Mouse (Mus musculus) CD4-positive, CD25-positive, alpha-beta regulatory T cell, adult 4 months (primary cell): ENCODE data around the gene Dhx30. TPM values are rescaled to one million over a fixed set of nuclear protein-coding genes. Genes with fewer than 3 reads are reported as not detected.
"Not testable (repeated sequence)": the region's sequence is repeated elsewhere in the genome, so short reads cannot be mapped to it uniquely, and the experiment has no call there.

Experiments used
- ATAC-seq: one replicate; pipeline ENCODE4 v1.8.0; 2017
- polyA plus RNA-seq, 2 experiments: library from polyadenylated mRNA; unstranded; fragments of 100-300 nt; shearing (Covaris generic); gene quantifications; one replicate each; pipeline ENCODE4 v1.2.1; 2017

The Dhx30 gene
- polyA plus RNA-seq: 100 to 1,000 TPM; 102 to 156 TPM

DNA sequence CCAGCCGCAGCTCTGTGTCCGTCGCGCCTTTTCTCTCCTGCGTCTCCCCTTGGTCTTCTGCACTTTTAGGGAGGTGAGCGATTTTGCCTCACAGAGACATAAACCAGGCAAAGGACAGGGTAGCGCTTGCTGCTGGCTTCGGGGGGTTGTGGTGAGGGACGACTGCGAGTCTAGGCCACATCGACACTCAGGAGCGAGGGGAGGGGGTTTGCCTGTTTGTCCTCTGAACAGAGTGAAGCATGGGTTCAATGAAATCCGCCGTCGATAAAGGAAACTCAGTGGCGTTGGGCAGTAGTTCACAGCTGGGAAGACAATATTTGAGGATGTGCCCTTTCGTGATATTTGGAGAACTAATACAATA is at the start of gene Dhx30:
Dhx30 (minus strand) TSS at position 52 of the 361 bp plus-strand sequence.
- peak; percentile 35 for ATAC-seq

DNA sequence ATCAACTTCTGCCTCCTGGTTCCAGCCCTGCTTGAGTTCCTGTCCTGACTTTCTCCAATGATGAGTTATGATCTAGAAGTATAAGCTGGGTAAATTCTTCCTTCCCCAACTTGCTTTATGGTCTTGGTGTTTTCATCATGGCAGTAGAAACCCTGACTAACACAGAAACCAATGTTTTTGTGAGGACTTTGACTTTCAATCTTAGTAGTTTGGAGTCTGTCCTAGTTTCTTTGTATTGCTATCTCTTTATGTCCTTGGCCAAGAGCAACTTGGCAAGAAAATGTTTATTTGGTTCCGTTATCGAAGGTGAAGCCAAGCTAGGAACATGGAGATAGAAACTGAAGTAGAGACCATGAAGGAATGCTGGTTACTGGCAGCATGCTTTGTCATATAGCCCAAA is 45.4 kb upstream of the Dhx30 start:
- no peak for ATAC-seq

GRCm38 (mm10) chr9:110162441-110162840 is 44.8 kb upstream of the Dhx30 start:
- no peak for ATAC-seq

DNA sequence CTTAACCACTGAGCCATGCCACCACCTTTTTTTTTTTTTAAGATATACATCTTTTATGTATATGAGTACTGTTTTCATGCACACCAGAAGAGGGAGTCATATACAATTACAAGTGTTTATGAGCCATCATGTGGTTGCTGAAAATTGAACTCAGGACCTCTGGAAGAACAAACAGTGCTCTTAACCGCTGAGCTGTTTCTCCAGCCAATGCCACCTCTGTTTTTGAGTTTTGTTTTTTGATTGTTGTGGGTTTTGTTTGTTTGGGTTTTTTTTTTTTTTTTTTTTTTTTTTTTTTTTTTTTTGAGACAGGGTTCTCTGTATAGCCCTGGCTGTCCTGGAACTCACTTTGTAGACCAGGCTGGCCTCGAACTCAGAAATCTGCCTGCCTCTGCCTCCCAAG is 42.9 kb upstream of the Dhx30 start:
- not testable (repeated sequence) for ATAC-seq

- no peak for ATAC-seq
Observed at GRCm38 (mm10) chr9:110159036-110159435, 41.4 kb upstream of the Dhx30 start.

DNA sequence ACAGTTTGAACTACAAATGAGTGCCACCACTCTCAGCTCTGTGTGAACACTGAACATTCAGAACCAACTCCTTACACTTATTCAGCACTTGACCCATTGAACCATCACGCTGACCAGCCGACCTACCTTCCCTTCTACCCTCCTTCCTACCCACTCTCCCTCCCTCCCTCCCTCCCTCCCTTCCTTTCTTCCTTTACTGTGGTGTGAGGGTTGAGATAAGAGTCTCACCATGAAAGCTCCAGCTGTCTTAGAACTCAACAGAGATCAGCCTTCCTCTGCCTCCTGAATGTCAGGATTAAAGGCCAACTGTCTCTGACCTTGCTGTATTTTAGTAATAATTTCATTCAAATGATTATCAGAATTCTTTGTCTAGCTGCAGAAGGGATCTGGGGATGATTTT is 31.0 kb upstream of the Dhx30 start:
- no peak for ATAC-seq

DNA sequence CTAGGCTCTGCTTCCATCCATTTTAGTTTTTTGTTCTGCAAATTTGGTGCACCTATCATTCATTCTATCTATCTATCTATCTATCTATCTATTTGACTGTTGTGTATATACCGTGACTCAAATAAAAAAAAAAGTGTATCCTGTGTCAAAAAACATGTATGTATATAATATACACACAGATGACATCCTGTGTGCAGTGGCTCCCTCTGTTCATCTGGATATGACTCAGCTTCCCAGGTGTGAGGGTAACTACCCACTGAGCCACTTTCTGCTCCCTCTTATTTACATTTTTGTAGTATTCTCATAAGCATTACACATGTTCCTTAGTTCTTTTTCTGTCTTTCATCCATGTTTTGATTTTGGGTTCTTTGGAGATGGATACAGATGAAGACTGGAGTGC is 24.5 kb upstream of the Dhx30 start:
- ATAC-seq: peak; percentile 26

DNA sequence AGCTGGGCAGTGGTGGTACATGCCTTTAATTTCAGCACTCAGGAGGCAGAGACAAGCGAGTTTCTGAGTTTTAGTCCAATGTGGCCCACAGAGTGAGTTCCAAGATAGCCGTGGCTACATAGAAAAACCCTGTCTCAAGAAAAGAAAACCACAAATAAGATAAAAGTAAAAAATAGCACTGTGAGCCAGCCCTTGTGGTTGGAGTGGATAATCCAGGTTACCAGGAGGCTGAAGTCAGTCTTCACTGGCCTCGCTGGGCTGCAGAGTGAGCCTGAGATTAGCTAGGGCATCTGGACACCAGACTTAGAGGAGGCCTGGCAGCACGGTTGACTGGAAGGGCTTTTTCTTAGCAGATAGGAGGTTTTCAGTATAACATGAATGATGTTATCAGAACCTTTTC is 21.5 kb upstream of the Dhx30 start:
- ATAC-seq: no peak

GRCm38 (mm10) chr9:110134176-110134575 is 16.5 kb upstream of the Dhx30 start:
- ATAC-seq: no peak

DNA sequence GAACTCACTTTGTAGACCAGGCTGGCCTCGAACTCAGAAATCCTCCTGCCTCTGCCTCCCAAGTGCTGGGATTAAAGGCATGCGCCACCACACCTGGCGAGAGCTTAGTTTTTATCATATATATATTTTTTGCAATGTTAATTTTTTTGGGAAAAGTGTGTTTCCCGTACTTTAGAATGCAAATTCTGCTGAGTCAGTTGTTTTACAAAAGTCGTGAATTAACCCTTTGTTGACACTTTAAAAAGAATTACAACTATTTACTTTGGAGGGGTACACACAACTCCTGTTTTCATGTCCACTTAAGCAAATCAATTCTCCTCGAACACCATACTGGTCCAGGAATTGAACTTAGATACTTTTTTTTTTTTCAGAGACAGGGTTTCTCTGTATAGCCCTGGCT is 15.3 kb upstream of the Dhx30 start:
- no peak for ATAC-seq

DNA sequence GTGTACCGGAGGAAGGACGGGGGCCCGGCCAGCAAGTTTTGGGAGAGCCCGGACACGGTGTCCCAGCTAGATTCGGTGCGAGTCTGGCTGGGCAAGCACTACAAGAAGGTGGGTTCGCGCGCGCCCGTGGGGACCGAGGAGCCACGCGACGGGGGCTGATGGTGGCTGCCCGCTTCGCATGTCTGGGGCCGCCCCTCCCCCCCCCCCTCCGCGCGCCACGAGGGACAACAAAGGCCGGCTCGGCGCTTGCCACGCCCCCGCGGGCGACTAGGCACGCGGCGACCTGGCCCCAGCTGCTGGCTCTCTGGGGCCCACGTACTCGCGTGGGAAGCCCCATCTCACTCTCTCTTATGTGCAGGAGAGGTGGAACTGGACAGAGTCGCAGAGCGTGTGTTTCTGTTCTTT is 14.6 kb upstream of the Dhx30 start:
- ATAC-seq: peak; percentile 28

DNA sequence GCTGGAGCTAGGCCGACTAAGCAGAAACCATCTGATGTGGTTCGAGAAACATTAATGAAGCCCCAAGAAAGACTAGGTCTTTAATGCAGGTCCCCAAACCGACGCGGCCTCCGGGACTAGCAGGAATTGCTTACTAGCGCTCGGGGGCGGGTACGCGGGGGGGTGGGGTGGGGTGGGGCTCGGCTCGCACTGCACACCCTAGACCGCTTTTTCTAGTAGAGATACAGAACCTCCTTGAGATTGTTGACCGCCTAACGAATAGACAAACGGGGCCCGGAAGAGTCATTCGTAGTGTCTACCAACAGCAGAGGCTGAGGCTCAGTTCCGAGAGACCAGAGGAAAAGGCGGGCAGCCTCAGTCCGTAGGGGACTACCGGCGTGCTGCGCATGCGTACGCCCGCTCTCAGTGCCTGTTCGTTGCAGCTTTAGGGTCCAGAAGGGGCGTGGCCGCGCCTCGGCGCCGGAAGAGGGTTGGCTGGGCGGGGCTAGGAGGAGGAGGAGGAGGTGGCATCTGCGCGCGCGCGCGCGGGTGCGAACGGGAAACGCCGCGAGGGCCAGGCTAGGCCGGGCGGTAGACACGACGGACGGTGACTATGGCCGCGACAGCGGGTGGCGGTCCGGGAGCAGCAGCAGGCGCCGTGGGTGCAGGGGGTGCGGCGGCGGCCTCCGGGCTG is 14.0 kb upstream of the Dhx30 start:
- ATAC-seq: peak; percentile 94

DNA sequence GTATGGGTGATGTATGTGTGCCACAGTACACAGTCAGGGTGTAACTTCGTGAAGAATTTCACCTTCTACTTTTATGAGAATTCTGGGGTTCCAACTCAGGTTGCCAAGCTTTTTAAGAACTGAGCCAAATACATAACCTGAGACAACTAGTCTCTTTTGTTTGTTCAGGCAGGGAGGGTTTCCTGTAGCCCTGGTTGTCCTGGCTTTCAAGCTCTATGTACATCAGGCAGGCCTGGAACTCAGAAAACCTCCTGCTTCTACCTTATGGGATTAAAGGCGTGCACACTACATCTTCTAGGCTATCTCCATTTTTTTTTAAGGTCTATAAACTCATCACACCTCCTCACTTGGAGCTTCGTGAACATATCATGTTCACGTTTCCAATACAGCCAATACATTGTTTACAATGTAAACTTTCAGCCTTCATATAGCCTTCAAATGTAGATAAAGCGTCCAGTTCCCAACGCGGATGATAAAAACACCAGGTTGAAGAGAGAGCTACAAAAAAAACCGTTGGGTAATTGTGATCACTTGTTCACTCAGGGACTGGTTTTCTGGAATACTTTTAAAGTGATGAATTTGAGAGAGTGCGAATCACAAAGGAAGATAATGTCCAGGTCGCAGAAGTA is 13.4 kb upstream of the Dhx30 start:
- no peak for ATAC-seq

- ATAC-seq: not testable (repeated sequence)
Observed at GRCm38 (mm10) chr9:110124008-110124540, 6.4 kb upstream of the Dhx30 start.

GRCm38 (mm10) chr9:110123322-110123721 is 5.7 kb upstream of the Dhx30 start:
- no peak for ATAC-seq

DNA sequence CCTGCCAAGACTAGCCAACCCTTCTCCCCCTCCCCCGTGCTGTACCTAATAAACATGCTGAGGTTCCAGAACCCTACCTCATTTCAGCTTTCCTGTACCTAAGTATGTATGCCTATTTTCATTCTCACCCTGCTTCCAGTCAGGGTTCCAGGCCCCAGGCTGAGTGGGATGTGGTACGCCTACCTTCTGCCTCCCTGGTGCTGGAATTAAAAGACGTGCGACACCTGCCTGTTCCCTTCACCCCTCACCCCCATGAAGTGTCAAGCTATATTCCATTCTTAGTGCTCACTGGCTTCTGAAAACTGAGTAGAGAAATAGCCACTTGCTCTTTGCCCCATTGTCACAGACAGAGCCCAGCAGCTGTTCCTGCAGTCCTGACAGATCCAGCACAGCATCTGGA is 3.8 kb upstream of the Dhx30 start:
- ATAC-seq: no peak

- no peak for ATAC-seq
Observed at GRCm38 (mm10) chr9:110118249-110118648, 619 bp upstream of the Dhx30 start.

GRCm38 (mm10) chr9:110116977-110117778 is 452 bp downstream of the Dhx30 start, which contains the start of gene Smarcc1:
Gene Smarcc1, plus strand, starts transcription at chr9:110117708.
- peak; percentile 94 for ATAC-seq

- ATAC-seq: no peak
Observed at GRCm38 (mm10) chr9:110116353-110116976, 1.2 kb downstream of the Dhx30 start.

GRCm38 (mm10) chr9:110100627-110101600 is 16.7 kb downstream of the Dhx30 start:
- ATAC-seq: peak; percentile 99

DNA sequence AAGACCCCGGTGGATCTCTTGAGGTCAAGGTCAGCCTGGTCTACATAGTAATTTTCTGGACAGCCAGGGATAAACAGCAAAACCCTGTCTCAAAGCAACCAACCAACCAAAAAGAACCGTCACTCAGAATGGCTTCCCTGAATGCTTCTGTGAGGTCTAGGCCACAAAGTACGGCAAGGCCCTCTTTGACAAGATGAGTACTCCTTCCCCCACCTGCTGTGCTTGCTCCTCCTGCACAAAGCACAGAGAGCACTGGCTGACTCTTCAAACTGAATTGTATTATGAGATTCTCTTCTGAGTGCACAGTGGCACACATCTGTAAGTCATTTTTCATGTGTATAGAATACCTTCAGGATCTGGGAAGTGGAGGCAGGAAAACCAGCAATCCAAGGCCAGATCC is 19.8 kb downstream of the Dhx30 start:
- no peak for ATAC-seq

DNA sequence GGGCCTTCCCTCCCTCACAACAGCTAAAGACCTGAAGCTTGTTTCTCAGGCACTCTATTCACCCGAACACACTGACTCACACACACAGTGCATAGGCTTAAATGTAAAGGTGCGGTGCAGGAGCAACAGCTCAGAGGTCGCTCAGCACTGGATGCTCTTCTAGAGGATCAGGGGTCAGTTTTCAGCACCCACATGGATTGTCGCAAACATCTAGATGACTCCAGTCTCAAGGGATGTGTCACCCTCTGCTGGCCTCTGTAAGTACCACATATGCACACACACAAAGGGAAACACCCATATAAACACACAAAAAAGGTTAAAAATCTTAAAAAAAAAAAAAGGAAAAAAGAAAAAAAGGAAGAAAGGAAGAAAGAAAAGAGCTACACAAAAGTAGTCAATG is 22.9 kb downstream of the Dhx30 start:
- ATAC-seq: no peak
